ENCODE assay signal across 25 mouse cellular contexts in genomic region chr4:125945062-125945461, GRCm38 (mm10).
DNase-seq lines count a peak whose midpoint lies in the region; ATAC-seq and TF ChIP-seq lines count a peak whose summit lies in the region.
"Had no signal": no experiment of that assay in that cellular context is flagged by ENCODE, and none has a peak within 500 bp of the region (broad histone marks: within the 10 kb centered on the region; RNA-seq: fewer than 3 reads in every experiment).

No protein-coding gene starts in this region.

- peaks cover 11% of the 10 kb centered on the region; the same call in 1 of the 2 replicates for H3K27me3 ChIP-seq in forebrain, embryonic 10.5 days (ENCODE audit: poor library complexity, severe bottlenecking)
- no peaks in the 10 kb centered on the region for H3K27me3 ChIP-seq in forebrain, embryonic 11.5 days (ENCODE audit: control insufficient read depth, insufficient read depth, low read length)
- H3K27me3 ChIP-seq in forebrain, postnatal 0 days (ENCODE audit: insufficient read depth, low read length) = no peaks in the 10 kb centered on the region
- no peaks in the 10 kb centered on the region for H3K27me3 ChIP-seq in midbrain, embryonic 11.5 days (ENCODE audit: control insufficient read depth, insufficient read depth, low read length)
- H3K27me3 ChIP-seq: liver, embryonic 15.5 days had no signal

- H3K27ac ChIP-seq in forebrain, embryonic 10.5 days = peak overlapping the region; percentile 56; the same call in 1 of the 2 replicates
- H3K27ac ChIP-seq in forebrain, embryonic 11.5 days (ENCODE audit: low read depth, low read length) = no peak overlapping the region
- H3K27ac ChIP-seq in forebrain, postnatal 0 days (ENCODE audit: low read depth, low read length) = no peak overlapping the region
- peak overlapping the region; percentile 65; the same call in 1 of the 2 replicates for H3K27ac ChIP-seq in midbrain, embryonic 11.5 days (ENCODE audit: low read depth, low read length)
- H3K27ac ChIP-seq: limb, embryonic 15.5 days; liver, embryonic 15.5 days had no signal

- peaks cover 15% of the 10 kb centered on the region; the same call in 1 of the 2 replicates for H3K4me1 ChIP-seq in forebrain, embryonic 10.5 days
- H3K4me1 ChIP-seq in forebrain, embryonic 11.5 days (replicated peaks; ENCODE audit: control insufficient read depth, insufficient read depth, low read length) = no peaks in the 10 kb centered on the region
- no peaks in the 10 kb centered on the region for H3K4me1 ChIP-seq in forebrain, postnatal 0 days (ENCODE audit: insufficient read depth)
- H3K4me1 ChIP-seq in midbrain, embryonic 11.5 days (ENCODE audit: control insufficient read depth, insufficient read depth, low read length) = no peaks in the 10 kb centered on the region; the same call in 1 of the 2 replicates
- H3K4me1 ChIP-seq: heart, embryonic 12.5 days; limb, embryonic 15.5 days; liver, embryonic 15.5 days had no signal

- no peaks in the 10 kb centered on the region for H3K9me3 ChIP-seq in forebrain, embryonic 10.5 days
- H3K9me3 ChIP-seq in forebrain, embryonic 11.5 days (ENCODE audit: control insufficient read depth, low read length) = no peaks in the 10 kb centered on the region
- no peaks in the 10 kb centered on the region for H3K9me3 ChIP-seq in forebrain, postnatal 0 days (ENCODE audit: low read length)
- no peaks in the 10 kb centered on the region for H3K9me3 ChIP-seq in midbrain, embryonic 11.5 days (ENCODE audit: control insufficient read depth, low read length)
- H3K9me3 ChIP-seq: heart, embryonic 12.5 days; limb, embryonic 15.5 days; liver, embryonic 15.5 days had no signal

- H3K4me2 ChIP-seq in forebrain, embryonic 11.5 days (ENCODE audit: low read depth, low read length, severe bottlenecking) = no peak overlapping the region
- no peak overlapping the region for H3K4me2 ChIP-seq in forebrain, postnatal 0 days (ENCODE audit: low read depth)
- no peak overlapping the region for H3K4me2 ChIP-seq in midbrain, embryonic 11.5 days
- H3K4me2 ChIP-seq: heart, embryonic 12.5 days; limb, embryonic 15.5 days; liver, embryonic 15.5 days had no signal

- no peak overlapping the region for H3K9ac ChIP-seq in forebrain, embryonic 11.5 days (ENCODE audit: low read length)
- no peak overlapping the region for H3K9ac ChIP-seq in forebrain, postnatal 0 days
- no peak overlapping the region for H3K9ac ChIP-seq in midbrain, embryonic 11.5 days (ENCODE audit: low read length)
- H3K9ac ChIP-seq: heart, embryonic 12.5 days; limb, embryonic 15.5 days; liver, embryonic 15.5 days had no signal

- DNase-seq in forebrain, embryonic 10.5 days (ENCODE audit: extremely low spot score, low spot score) = no peak
- no peak for DNase-seq in forebrain, embryonic 11.5 days (ENCODE audit: low spot score)
- DNase-seq in brain, embryonic 14.5 days (ENCODE audit: low read depth) = peak; percentile 69
- DNase-seq in forebrain, postnatal 0 days = peak; percentile 34
- DNase-seq in midbrain, embryonic 11.5 days (ENCODE audit: low spot score, missing footprints) = no peak
- DNase-seq in spleen, adult 12 weeks (ENCODE audit: low spot score) = no peak
- DNase-seq in layer of hippocampus, adult 9-10 months (ENCODE audit: low spot score) = no peak
- DNase-seq in natural killer cell, adult 2 months (ENCODE audit: low spot score in 2 of 2) = no peak
- DNase-seq: adrenal gland, postnatal 10 days; cerebellum, adult 11 months; cerebellum, postnatal 25 days; heart, adult 11 months; heart, postnatal 14 days; kidney, adult 8-10 months; kidney, postnatal 4 days; layer of hippocampus, postnatal 36 days; lung, postnatal 10 days; right cerebral cortex, adult 18-20 months; thymus, postnatal 14 days had no signal

- no peak for TF ChIP-seq CTCF in brain, embryonic 14.5 days (IDR thresholded peaks at IDR 0.05; ENCODE audit: borderline replicate concordance, extremely low read depth, insufficient read depth, insufficient read length)
- TF ChIP-seq CTCF in forebrain, postnatal 0 days (IDR thresholded peaks at IDR 0.05; ENCODE audit: low read depth) = no peak

- no peaks in the 10 kb centered on the region for H3K36me3 ChIP-seq in forebrain, embryonic 10.5 days (replicated peaks)
- no peaks in the 10 kb centered on the region for H3K36me3 ChIP-seq in forebrain, embryonic 11.5 days (ENCODE audit: control insufficient read depth, insufficient read depth, low read length)
- H3K36me3 ChIP-seq in forebrain, postnatal 0 days (ENCODE audit: insufficient read depth) = no peaks in the 10 kb centered on the region
- H3K36me3 ChIP-seq in midbrain, embryonic 11.5 days (ENCODE audit: control insufficient read depth, insufficient read depth, low read length) = no peaks in the 10 kb centered on the region
- H3K36me3 ChIP-seq: heart, embryonic 12.5 days; limb, embryonic 15.5 days; liver, embryonic 15.5 days had no signal

- no peak overlapping the region for H3K4me3 ChIP-seq in forebrain, embryonic 10.5 days
- H3K4me3 ChIP-seq in forebrain, embryonic 11.5 days (ENCODE audit: low read depth, low read length) = no peak overlapping the region
- no peak overlapping the region for H3K4me3 ChIP-seq in forebrain, postnatal 0 days (ENCODE audit: low read depth, low read length)
- H3K4me3 ChIP-seq in midbrain, embryonic 11.5 days (ENCODE audit: low read depth, low read length) = no peak overlapping the region
- H3K4me3 ChIP-seq: heart, embryonic 12.5 days; limb, embryonic 15.5 days; liver, embryonic 15.5 days had no signal

- no peak for ATAC-seq in forebrain, embryonic 11.5 days (replicated peaks; ENCODE audit: low FRiP score)
- ATAC-seq in forebrain, postnatal 0 days = peak; percentile 73
- ATAC-seq in midbrain, embryonic 11.5 days (ENCODE audit: low FRiP score) = peak; percentile 70; the same call in 1 of the 2 replicates
- ATAC-seq: activated CD4-positive, CD25-positive, alpha-beta regulatory T cell, adult 4 months; CD4-positive, CD25-positive, alpha-beta regulatory T cell, adult 4 months; inflammation-experienced regulatory T-cells, adult 6 months had no signal

- WGBS in forebrain, embryonic 10.5 days = 61% methylated on average over 2 of the region's 2 CpGs
- WGBS in forebrain, embryonic 11.5 days = 48% methylated on average over 2 of the region's 2 CpGs
- WGBS in forebrain, postnatal 0 days = 32% methylated on average over 2 of the region's 2 CpGs
- 59% methylated on average over 2 of the region's 2 CpGs for WGBS in midbrain, embryonic 11.5 days

- TF ChIP-seq POLR2A in brain, embryonic 14.5 days (IDR thresholded peaks at IDR 0.05; ENCODE audit: borderline replicate concordance, extremely low read depth, insufficient read depth, insufficient read length, poor library complexity, severe bottlenecking) = no peak

Comparison
In these comparisons a context has a peak if more than half of its experiments do, and no peak if none do; other contexts are left out.
1. DNase-seq: peak in brain, embryonic 14.5 days (single experiment) and forebrain, postnatal 0 days (single experiment); none in forebrain, embryonic 10.5 days (single experiment), forebrain, embryonic 11.5 days (single experiment), midbrain, embryonic 11.5 days (single experiment), spleen, adult 12 weeks (single experiment), layer of hippocampus, adult 9-10 months (single experiment) and natural killer cell, adult 2 months (0 of 2).
2. H3K27ac ChIP-seq: peak in forebrain, embryonic 10.5 days (single experiment) and midbrain, embryonic 11.5 days (single experiment); none in forebrain, embryonic 11.5 days (single experiment) and forebrain, postnatal 0 days (single experiment).